Mouse (Mus musculus): Measurements from ENCODE around the gene 4930404N11Rik.

4930404N11Rik gene

GRCm38 (mm10) chr10:81379809-81380378, 14.3 kb upstream of the 4930404N11Rik start:
- DNase-seq, result no peak

GRCm38 (mm10) chr10:81379183-81379553, 13.6 kb upstream of the 4930404N11Rik start:
- no peak for DNase-seq

- DNase-seq, result peak; percentile 100
These were observed 13.1 kb upstream of the 4930404N11Rik start for GRCm38 (mm10) chr10:81378553-81379182.

- DNase-seq, result no peak
These were observed 12.4 kb upstream of the 4930404N11Rik start, which contains the start of gene Fzr1 for GRCm38 (mm10) chr10:81377793-81378552. TSS of gene Fzr1 (minus strand) at chr10:81378516.

GRCm38 (mm10) chr10:81377362-81377664, 11.7 kb upstream of the 4930404N11Rik start:
- DNase-seq, result peak in 1 of 2 experiments; percentile 4

GRCm38 (mm10) chr10:81376561-81377361, 11.1 kb upstream of the 4930404N11Rik start:
- peak in 1 of 2 experiments; percentile 39 for DNase-seq

GRCm38 (mm10) chr10:81375322-81375721, 9.7 kb upstream of the 4930404N11Rik start:
- DNase-seq, result no peak

GRCm38 (mm10) chr10:81367207-81367495, 1.5 kb upstream of the 4930404N11Rik start:
- peak; percentile 49 to 61 for DNase-seq

- DNase-seq, result no peak
These were observed 1.0 kb upstream of the 4930404N11Rik start for GRCm38 (mm10) chr10:81366477-81367206.

GRCm38 (mm10) chr10:81365073-81365472, 543 bp downstream of the 4930404N11Rik start:
- DNase-seq, result peak in 1 of 2 experiments; percentile 56

- DNase-seq, result peak; percentile 57
These were observed 950 bp downstream of the 4930404N11Rik start for GRCm38 (mm10) chr10:81364666-81365065.

- DNase-seq, result peak in 1 of 2 experiments; percentile 32
These were observed 1.9 kb downstream of the 4930404N11Rik start for GRCm38 (mm10) chr10:81363436-81364346.

- DNase-seq, result no peak
These were observed 3.2 kb downstream of the 4930404N11Rik start for GRCm38 (mm10) chr10:81362336-81362949.

GRCm38 (mm10) chr10:81360721-81361120, 4.9 kb downstream of the 4930404N11Rik start:
- DNase-seq, result no peak

- DNase-seq, result no peak
These were observed 6.8 kb downstream of the 4930404N11Rik start for GRCm38 (mm10) chr10:81358841-81359240.

GRCm38 (mm10) chr10:81358209-81358608, 7.4 kb downstream of the 4930404N11Rik start:
- no peak for DNase-seq

- DNase-seq, result peak; percentile 98
These were observed 8.4 kb downstream of the 4930404N11Rik start, which contains the start of gene Mfsd12 for GRCm38 (mm10) chr10:81356991-81357844. TSS of gene Mfsd12 (plus strand) at chr10:81357491.

GRCm38 (mm10) chr10:81356352-81356990, 9.1 kb downstream of the 4930404N11Rik start:
- no peak for DNase-seq

GRCm38 (mm10) chr10:81355533-81355932, 10.1 kb downstream of the 4930404N11Rik start:
- no peak for DNase-seq

All from cerebellum, postnatal 10 days (tissue).